Mouse (Mus musculus) telencephalon, adult 2 months (tissue): ENCODE measurements at regions not wholly inside any gene's neighbourhood (a gene's known extent, or its start where the extent isn't known, plus 50 kb on each side); places are given as distances from the start of the nearest gene placed in this dataset.

Source experiments
- DNase-seq: peaks from one replicate; pipeline ENCODE4 v3.0.0-alpha.2; 2011; ENCODE audit warnings: low read depth, low spot score

GRCm38 (mm10) chr5:85467811-85468210, 597.6 kb downstream of the Cenpc1 start:
- no peak for DNase-seq

- DNase-seq, result no peak
Observed at GRCm38 (mm10) chr5:85467151-85467550, 598.2 kb downstream of the Cenpc1 start.
